Mouse (Mus musculus) neural tube, embryonic 10.5 days (tissue): ENCODE data around the gene Stk16.
"Not testable (repeated sequence)": the region's sequence is repeated elsewhere in the genome, so short reads cannot be mapped to it uniquely, and the experiment has no call there.

Experiments used
- DNase-seq: peaks from one replicate; pipeline ENCODE4 v3.0.0-alpha.2; 2017; ENCODE audit warnings: low spot score; ENCODE audit errors: extremely low spot score

Stk16 gene

DNA sequence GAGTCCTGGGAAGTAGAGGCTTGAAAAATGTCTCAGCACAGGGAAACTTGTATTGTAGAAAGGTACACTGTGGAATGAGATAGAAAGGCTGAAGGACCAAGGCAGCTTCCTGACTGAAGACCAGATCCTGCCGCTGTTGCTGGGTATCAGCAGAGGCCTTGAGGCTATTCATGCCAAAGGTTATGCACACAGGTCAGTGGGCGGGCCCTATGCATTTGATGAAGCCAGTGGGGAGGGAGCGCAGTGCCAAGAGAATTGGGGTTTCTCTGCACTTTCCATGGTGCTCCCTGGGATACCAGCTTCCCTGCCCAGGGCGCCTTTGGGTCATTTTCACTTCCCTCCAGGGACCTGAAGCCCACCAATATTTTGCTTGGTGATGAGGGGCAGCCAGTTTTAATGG, 1.9 kb downstream of the Stk16 start:
- DNase-seq = no peak

DNA sequence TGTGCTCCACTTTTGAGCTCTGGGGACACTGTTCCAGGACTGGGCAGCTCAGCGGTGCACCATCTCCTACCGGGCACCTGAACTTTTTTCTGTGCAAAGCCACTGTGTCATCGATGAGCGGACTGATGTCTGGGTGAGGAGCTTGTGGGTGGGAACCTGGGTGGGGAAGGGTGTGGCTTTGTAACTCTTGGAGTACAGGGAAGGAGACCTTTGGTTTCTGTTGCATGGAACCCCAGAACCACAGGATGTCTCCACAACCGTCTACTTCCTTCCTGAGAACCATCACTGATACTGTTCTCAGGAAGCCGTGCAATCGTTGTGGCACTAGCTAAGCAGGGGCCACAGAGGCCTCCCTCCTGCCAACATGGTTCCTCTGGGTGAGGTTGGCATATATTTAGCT, 2.5 kb downstream of the Stk16 start:
- no peak for DNase-seq

GRCm38 (mm10) chr1:75214442-75214841, 3.8 kb downstream of the Stk16 start:
- DNase-seq = no peak

- no peak for DNase-seq
Measured at GRCm38 (mm10) chr1:75214886-75215285, 4.2 kb downstream of the Stk16 start.

- DNase-seq = no peak
Measured at GRCm38 (mm10) chr1:75215785-75216184, 5.1 kb downstream of the Stk16 start.

- no peak for DNase-seq
Measured at GRCm38 (mm10) chr1:75216797-75217585, 6.4 kb downstream of the Stk16 start.

DNA sequence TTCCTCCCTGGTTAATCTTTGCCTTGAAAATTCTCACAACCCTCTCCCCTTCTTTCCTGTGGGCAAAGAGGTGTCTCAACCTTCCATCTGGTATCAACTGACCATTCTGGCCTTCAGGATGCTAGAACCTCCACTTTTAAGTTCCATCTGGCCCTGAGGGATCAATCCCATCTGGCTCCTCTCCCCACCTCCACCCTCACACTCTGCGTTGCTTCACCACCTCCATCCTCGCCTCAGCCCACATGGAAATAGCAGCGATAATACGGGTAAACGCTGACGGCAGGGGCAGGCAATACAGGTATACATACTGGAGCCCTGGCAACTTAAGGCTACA, 7.2 kb downstream of the Stk16 start:
- no peak for DNase-seq

DNA sequence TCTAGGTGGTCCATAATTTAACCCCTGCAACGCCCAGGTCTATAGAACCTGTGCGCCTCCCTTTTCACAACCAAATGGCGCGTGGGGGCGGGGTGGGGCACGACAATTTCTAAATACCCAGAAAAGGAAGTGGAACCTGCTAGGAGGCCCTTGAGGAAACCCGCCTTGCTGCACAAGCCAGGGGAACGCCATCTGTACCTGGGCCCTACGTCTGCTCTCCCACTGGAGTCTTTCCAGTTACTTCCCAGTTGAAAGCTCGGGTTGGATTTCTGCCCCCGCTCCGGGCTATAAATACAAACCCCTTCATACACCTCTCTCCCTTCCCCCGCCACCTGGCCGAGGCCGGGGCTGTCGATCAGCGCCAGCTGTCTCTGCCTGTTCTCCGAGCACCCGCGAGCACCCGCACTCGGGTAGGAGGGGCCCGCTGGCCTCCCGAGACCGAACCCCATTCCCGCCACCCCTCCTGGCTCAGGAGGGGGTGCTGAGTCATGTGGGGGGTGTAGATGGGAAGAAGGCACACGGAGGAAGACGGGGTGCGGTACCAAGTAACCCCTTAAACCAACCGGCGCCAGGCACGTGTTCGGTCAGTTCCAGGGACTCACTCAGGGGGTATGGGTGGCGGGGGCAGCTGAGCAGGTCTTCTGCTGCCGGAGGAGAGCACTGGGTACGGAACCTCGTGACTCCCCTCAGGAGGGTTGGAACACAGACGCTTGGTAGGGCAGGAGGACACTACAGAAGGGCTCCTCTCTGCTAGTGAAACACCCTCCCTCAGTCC, 7.8 kb downstream of the Stk16 start:
- peak; percentile 27 for DNase-seq

DNA sequence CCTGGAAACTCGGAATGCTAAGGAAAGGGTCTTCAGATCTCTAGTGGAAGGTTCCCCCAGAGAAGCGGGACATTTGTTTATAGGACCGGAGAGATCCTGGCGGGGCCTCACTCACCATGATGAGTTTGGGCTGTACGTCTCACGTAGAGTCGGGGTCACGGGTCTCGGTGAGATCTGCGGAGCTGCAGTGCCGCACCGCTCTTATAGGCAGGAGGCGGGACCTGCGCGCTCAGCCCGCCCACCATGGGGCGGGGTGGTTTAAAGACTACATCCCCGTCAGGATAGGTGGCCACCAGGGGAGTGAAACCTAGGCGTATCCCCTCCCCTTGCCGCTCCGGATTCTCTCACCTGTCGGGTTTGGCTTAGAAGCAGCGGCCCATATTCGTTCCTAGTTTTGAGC, 8.4 kb downstream of the Stk16 start:
- peak; percentile 64 for DNase-seq

- peak; percentile 50 for DNase-seq
Measured at GRCm38 (mm10) chr1:75219531-75219930, 8.9 kb downstream of the Stk16 start, which contains the start of gene Tuba4a. TSS of gene Tuba4a (minus strand) at chr1:75219865.

- DNase-seq = no peak
Measured at GRCm38 (mm10) chr1:75221538-75221937, 10.9 kb downstream of the Stk16 start.

- DNase-seq = no peak
Measured at GRCm38 (mm10) chr1:75222926-75223325, 12.3 kb downstream of the Stk16 start.

DNA sequence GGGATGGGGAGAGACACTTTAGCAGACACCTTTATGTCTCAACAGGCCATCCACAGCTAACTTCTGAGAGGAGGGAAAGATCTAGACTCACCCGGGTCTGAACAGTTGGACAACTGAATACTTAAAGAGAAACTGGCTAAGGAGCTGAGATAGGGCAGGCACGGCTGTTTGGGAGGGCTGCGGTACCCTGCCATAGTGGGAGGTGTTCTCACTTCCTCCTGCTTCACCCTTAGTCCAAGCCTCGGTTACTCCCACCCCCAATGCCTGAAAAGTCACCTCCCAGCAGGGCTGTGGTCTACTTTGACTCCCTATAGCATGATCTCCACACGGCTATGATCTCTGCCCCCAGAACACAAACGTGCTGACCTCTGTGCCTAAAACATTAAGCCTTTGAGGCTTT, 12.9 kb downstream of the Stk16 start:
- DNase-seq = no peak

- no peak for DNase-seq
Measured at GRCm38 (mm10) chr1:75225473-75225872, 14.8 kb downstream of the Stk16 start.

DNA sequence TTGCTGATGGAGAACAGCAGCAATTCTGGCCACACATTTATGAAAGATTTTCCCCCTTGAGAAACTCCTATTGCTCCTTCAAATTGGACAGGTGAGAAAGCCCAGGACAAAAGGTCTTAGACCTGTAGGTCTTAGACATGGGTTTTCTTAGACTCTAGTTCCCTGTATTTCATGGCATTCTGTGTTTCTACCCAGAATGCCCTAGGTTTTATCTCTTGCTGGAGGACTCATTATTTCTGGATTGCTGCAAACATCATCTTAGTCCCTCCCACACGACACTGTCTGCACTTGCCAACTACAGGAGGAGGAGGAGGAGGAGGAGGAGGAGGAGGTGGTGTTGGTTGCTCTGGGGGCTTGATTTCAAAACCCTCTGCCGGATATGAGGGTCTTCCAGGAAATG, 15.5 kb downstream of the Stk16 start:
- no peak for DNase-seq

- DNase-seq = no peak
Measured at GRCm38 (mm10) chr1:75227653-75228052, 17.0 kb downstream of the Stk16 start.

DNA sequence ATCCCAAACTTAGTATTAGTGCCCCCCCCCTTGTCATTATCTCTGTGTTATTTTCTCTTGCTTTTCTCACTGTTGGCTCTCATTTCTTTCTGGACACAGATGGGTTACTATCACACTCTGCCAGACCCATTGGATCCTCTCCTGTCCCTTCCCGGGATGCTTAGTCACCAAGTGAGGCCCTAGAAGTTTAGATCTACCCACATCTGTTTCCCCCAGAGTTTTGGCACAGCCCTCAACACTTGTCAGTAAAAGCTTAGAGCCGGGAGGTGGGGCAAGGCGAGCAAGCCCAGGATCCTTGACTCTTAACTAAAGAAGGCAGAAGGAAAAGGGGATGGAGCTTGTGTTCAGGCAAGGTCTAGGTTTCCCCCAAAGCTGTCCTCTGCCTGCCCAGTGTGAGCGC, 18.5 kb downstream of the Stk16 start:
- no peak for DNase-seq

DNA sequence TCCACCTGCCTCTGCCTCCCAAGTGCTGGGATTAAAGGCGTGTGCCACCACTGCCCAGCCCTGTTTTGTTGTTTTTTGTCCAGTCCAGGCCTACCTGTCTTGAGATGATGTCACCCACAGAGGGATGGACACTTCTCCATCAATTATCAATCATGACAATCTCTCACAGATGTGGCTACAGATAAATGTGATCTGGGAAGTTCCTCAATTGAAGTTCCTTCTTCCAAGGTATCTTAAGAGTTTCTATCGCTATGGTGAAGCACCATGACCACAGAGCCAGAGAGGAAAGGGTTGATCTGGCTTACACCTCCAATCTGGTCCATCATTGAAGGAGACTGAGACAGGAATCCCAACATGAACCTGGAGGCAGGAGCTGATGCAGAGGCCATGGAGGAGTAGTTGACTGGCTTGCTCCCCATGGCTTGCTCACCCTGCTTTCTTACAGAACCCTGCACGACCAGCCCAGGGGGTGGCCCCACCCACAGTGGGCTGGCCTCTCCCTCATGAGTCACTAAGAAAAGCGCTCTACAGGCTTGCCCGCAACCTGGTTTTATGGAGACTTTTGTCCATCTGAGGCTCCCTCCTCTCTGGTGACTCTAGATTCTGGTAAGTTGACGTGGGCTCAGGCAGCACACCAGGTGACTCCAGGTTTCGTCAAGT, 19.8 kb downstream of the Stk16 start:
- no peak for DNase-seq

DNA sequence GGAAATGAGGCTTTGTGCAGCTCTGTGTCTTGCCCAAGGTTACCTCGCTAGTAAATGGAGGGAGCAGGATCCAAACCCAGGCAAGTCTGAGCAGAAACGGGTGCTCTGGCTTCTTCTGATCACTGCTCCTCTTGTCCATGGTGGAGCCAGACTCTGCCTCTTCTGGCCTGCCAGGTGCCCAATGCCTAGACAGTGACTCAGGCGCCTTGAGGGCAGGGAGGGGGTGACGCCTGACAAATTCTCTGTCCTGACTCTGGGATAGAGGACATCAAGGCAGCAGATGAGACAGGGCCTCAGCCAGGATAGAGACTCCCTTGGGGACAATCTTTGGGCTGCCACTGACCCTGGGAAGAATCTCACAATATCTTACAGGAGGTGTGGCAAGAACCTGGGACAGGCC, 20.6 kb downstream of the Stk16 start:
- DNase-seq = no peak

DNA sequence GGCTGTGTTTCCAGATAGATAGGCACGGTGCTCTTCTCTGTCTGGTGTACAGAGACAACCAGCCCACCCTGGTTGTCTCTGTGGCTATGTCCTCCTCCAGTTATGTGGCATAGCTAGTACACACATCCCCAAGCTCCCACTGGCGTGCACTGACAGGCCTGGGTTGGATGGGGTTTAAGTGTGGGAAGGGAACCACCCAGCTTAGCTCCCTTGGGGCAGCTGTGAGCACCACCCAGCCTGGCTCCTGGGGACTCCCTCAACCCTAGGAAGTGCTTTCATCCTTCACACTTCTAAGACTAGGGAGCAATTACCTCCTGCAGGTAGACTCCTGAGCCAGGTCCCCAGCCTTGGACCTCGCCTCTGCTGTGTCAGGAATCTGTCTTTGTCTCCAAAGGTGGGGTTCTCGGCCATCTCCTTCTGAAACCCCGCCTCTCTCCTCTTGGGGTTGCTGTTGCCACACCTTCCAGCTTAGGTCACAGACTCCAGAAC, 21.1 kb downstream of the Stk16 start, which contains the start of gene A630095N17Rik:
A630095N17Rik (minus strand) TSS at position 439 of the 489 bp plus-strand sequence.
- DNase-seq = no peak

DNA sequence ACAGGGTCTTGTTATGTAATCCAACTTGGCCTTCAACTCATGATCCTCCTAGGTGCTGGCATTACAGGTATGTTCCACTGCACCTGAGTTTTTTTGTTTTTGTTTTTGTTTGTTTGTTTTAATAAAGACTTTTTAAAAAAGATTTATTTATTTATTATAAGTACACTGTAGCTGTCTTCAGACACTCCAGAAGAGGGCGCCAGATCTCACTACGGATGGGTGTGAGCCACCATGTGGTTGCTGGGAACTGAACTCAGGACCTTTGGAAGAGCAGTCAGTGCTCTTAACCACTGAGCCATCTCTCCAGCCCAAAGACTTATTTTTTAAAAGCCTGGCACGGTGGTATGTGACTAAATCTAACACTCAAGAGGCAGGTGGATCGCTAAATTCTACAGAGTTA, 21.9 kb downstream of the Stk16 start:
- DNase-seq = not testable (repeated sequence)

DNA sequence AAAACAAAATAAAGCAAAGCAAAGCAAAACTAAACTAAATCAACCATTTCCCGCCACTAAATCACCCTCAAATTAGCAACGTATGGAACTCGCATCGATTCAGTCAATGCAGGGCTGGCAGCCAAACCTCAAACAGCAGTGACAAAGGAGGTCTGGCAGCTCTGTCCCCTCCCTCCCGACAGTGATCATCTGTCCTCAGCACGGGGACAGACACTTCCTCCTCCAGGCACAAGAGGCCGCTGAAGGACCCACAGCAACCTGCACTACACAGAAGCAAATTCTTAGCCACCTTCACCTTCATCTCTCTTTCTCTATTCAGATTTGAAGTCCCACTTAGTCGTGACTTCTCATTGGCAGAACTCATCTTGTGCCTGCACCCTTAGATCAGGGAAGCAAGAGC, 24.0 kb downstream of the Stk16 start:
- DNase-seq = peak; percentile 44
